Mouse (Mus musculus): ENCODE results near the gene Ciz1. TPM values are rescaled to one million over a fixed set of nuclear protein-coding genes. Genes with fewer than 3 reads are reported as not detected.

The Ciz1 gene
- polyA plus RNA-seq, 1 experiment, result 101 TPM

DNA sequence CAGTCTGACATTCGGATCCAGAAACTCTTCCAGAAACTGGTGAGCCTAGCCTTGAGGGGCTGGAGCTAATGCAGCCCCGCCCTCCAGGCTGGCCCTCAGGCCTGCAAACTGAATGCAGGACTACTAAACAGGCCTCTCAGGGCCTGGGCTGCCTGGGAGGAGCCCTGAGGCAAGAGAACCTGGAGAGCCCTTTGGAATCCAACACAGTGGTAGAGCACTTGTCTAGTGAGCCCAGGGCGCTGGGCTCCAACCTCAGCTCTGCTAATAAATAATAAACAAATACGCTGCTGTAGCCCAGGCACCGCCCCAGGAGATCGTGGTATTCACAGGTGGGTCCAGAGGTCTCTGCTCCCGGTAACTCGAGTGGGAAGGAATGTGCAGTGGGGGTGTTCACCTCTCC lies 38.7 kb downstream of the Ciz1 start:
- Histone ChIP-seq H3K4me3 (ENCODE audit: insufficient read depth, low read length) (no peak overlapping the region), H3K27ac (ENCODE audit: insufficient read depth, low read depth, low read length) (no peak overlapping the region), H3K4me1 (ENCODE audit: control insufficient read depth, insufficient read depth, low read length) (peaks cover 16% of the 10 kb centered on the region)
- no peak for TF ChIP-seq POLR2A (IDR thresholded peaks at IDR 0.05; ENCODE audit: borderline replicate concordance, low read depth, low read length)
- no peak for TF ChIP-seq CTCF (IDR thresholded peaks at IDR 0.05; ENCODE audit: low read depth, low read length)

DNA sequence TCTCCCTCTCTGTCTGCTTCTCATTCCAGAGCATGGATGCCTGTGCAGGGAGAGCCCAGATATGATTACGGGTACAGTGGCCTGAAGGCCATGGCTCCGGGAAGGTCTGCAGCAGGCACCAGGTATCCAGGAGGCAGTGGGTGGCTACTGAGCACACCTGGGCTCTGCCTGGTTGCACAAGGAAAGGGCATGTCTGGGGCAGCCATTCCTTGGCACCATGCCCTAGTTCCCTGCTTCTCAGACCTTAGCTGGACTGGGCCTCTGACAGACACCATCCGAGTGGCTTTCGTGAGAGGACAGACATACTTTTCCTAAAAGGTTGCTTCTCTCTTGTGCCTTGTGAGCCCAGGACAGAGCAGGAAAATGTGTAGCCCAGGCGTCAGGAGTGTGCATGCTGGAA lies 39.9 kb downstream of the Ciz1 start:
- Histone ChIP-seq H3K27ac (ENCODE audit: insufficient read depth, low read depth, low read length) (no peak overlapping the region), H3K4me3 (ENCODE audit: insufficient read depth, low read length) (no peak overlapping the region)
- no peak for TF ChIP-seq CTCF (IDR thresholded peaks at IDR 0.05; ENCODE audit: low read depth, low read length)
- no peak for TF ChIP-seq POLR2A (IDR thresholded peaks at IDR 0.05; ENCODE audit: borderline replicate concordance, low read depth, low read length)

GRCm38 (mm10) chr2:32394973-32395372 lies 42.8 kb downstream of the Ciz1 start:
- TF ChIP-seq CTCF (IDR thresholded peaks at IDR 0.05; ENCODE audit: low read depth, low read length) (peak; percentile 39), POLR2A (IDR thresholded peaks at IDR 0.05; ENCODE audit: borderline replicate concordance, low read depth, low read length) (no peak)
- peak overlapping the region; percentile 28; the same call in 1 of the 2 replicates for H3K27ac ChIP-seq (ENCODE audit: insufficient read depth, low read depth, low read length)
- peak overlapping the region; percentile 85 for H3K4me3 ChIP-seq (ENCODE audit: insufficient read depth, low read length)
- H3K4me1 ChIP-seq (ENCODE audit: control insufficient read depth, insufficient read depth, low read length), result peaks cover 4% of the 10 kb centered on the region; the same call in 1 of the 2 replicates

More for the DNA sequence above, 39.9 kb downstream of the Ciz1 start:
- H3K4me1 ChIP-seq (ENCODE audit: control insufficient read depth, insufficient read depth, low read length), result peaks cover 16% of the 10 kb centered on the region

DNA sequence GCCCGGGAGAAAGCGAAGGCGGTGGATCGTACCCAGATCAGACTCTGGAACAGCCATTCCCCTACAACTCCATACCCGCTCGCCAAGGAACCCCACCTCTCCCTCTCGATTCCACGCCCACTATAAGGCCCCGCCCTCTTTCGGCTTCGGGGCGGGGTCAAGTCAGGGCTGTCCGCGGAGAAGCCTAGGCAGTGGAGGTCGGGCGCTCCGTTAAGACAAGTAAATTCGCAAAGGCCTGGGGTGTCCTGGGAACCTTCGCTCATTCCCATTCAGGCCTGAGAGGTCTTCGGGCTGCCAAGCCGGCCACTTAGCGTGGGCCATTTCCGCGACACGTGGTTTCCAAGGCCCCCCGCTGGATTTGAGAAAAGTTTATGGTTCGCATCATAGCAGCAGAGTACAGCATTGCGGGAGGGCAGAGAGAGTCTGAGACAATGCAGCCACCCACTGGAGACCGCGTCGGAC lies 43.4 kb downstream of the Ciz1 start, which contains the start of gene Ptges2:
TSS of gene Ptges2 (plus strand) at position 413 of the 462 bp plus-strand sequence.
- TF ChIP-seq POLR2A (IDR thresholded peaks at IDR 0.05; ENCODE audit: borderline replicate concordance, low read depth, low read length) (no peak), CTCF (IDR thresholded peaks at IDR 0.05; ENCODE audit: low read depth, low read length) (no peak)
- H3K27ac ChIP-seq (ENCODE audit: insufficient read depth, low read depth, low read length), result peak within 1 kb of the TSS; percentile 89

GRCm38 (mm10) chr2:32395946-32396621 lies 44.0 kb downstream of the Ciz1 start:
- no peak for TF ChIP-seq CTCF (IDR thresholded peaks at IDR 0.05; ENCODE audit: low read depth, low read length)
- Histone ChIP-seq H3K27ac (ENCODE audit: insufficient read depth, low read depth, low read length) (peak overlapping the region; percentile 89), H3K4me1 (ENCODE audit: control insufficient read depth, insufficient read depth, low read length) (peaks cover 4% of the 10 kb centered on the region; the same call in 1 of the 2 replicates), H3K4me3 (ENCODE audit: insufficient read depth, low read length) (peak overlapping the region; percentile 85)

More for the DNA sequence above, 43.4 kb downstream of the Ciz1 start, which contains the start of gene Ptges2:
- peak within 1 kb of the TSS; percentile 85 for H3K4me3 ChIP-seq (ENCODE audit: insufficient read depth, low read length)
- H3K4me1 ChIP-seq (ENCODE audit: control insufficient read depth, insufficient read depth, low read length), result peaks cover 4% of the 10 kb centered on the region; the same call in 1 of the 2 replicates

GRCm38 (mm10) chr2:32396695-32397094 lies 44.6 kb downstream of the Ciz1 start:
- Histone ChIP-seq H3K27ac (ENCODE audit: insufficient read depth, low read depth, low read length) (peak overlapping the region; percentile 89), H3K4me1 (ENCODE audit: control insufficient read depth, insufficient read depth, low read length) (peaks cover 4% of the 10 kb centered on the region; the same call in 1 of the 2 replicates), H3K4me3 (ENCODE audit: insufficient read depth, low read length) (peak overlapping the region; percentile 85)
- TF ChIP-seq POLR2A (IDR thresholded peaks at IDR 0.05; ENCODE audit: borderline replicate concordance, low read depth, low read length), result no peak
- no peak for TF ChIP-seq CTCF (IDR thresholded peaks at IDR 0.05; ENCODE audit: low read depth, low read length)

- Histone ChIP-seq H3K4me3 (ENCODE audit: insufficient read depth, low read length) (no peak overlapping the region), H3K4me1 (ENCODE audit: control insufficient read depth, insufficient read depth, low read length) (no peaks in the 10 kb centered on the region), H3K27ac (ENCODE audit: insufficient read depth, low read depth, low read length) (no peak overlapping the region)
- peak; percentile 100 for TF ChIP-seq CTCF (IDR thresholded peaks at IDR 0.05; ENCODE audit: low read depth, low read length)
- no peak for TF ChIP-seq POLR2A (IDR thresholded peaks at IDR 0.05; ENCODE audit: borderline replicate concordance, low read depth, low read length)
Measured at GRCm38 (mm10) chr2:32404663-32405062, 52.5 kb downstream of the Ciz1 start.

DNA sequence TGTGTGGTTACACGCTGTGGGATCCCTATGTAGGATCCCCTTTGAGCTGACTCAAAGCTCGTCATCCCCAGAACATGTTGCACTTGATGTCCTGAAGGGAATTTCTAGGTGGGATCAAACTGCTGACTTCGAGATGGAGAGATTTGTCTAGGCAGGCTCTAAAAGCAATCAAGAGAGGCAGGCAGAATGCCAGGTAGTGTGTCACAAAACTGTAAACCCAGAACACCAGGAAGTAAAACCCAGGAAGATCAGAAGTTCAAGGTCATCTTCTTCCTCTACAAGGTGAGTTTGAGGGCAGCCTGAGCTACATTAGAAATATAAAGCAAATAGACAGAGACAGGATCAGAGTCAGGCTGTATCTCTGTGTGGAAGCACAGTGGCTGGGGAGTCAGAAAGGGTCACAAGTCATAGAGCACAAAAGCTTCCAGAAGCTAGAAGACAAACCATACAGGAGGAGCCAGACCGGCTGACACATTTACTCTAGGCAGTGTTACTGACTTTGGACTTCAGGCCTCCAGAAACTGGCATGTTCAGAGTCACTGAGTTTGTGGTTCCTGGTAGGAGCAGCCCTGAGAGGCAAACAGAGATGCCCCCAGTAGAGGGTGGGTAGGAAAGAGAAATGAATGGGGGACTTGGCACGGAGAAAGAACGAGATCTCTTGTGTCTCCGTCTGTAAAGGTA lies 55.2 kb downstream of the Ciz1 start:
- no peak for TF ChIP-seq POLR2A (IDR thresholded peaks at IDR 0.05; ENCODE audit: borderline replicate concordance, low read depth, low read length)
- no peak for TF ChIP-seq CTCF (IDR thresholded peaks at IDR 0.05; ENCODE audit: low read depth, low read length)
- no peak overlapping the region for H3K4me3 ChIP-seq (ENCODE audit: insufficient read depth, low read length)
- no peaks in the 10 kb centered on the region for H3K4me1 ChIP-seq (ENCODE audit: control insufficient read depth, insufficient read depth, low read length)
- H3K27ac ChIP-seq (ENCODE audit: insufficient read depth, low read depth, low read length), result no peak overlapping the region

GRCm38 (mm10) chr2:32408429-32409424 lies 56.6 kb downstream of the Ciz1 start:
- H3K27ac ChIP-seq (ENCODE audit: insufficient read depth, low read depth, low read length), result no peak overlapping the region
- TF ChIP-seq POLR2A (IDR thresholded peaks at IDR 0.05; ENCODE audit: borderline replicate concordance, low read depth, low read length), result no peak
- TF ChIP-seq CTCF (IDR thresholded peaks at IDR 0.05; ENCODE audit: low read depth, low read length), result no peak

More at GRCm38 (mm10) chr2:32408429-32409424, 56.6 kb downstream of the Ciz1 start:
- no peaks in the 10 kb centered on the region for H3K4me1 ChIP-seq (ENCODE audit: control insufficient read depth, insufficient read depth, low read length)
- H3K4me3 ChIP-seq (ENCODE audit: insufficient read depth, low read length), result no peak overlapping the region

Measured in bone marrow macrophage, adult 2 months (primary cell).